Mouse (Mus musculus) monocyte, adult 5-6 weeks (primary cell): ENCODE measurements at regions not wholly inside any gene's neighbourhood (a gene's known extent, or its start where the extent isn't known, plus 50 kb on each side); places are given as distances from the start of the nearest gene placed in this dataset.
A peak's percentile ranks its signal among the peaks of the same experiment; 100 is the strongest.

Source experiments
- ATAC-seq: fragments of 153-309, 156-312 bp; replicated peaks from 2 replicates; pipeline ENCODE4 v1.8.0; 2017; ENCODE audit warnings: mild to moderate bottlenecking; ENCODE audit not compliant: low TSS enrichment, insufficient number of reproducible peaks, severe bottlenecking, poor library complexity, low FRiP score

- ATAC-seq: no peak
These were observed 131.4 kb downstream of the Bcl2l11 start for GRCm38 (mm10) chr2:128257262-128257661.

- ATAC-seq: no peak
These were observed 138.0 kb downstream of the Bcl2l11 start for GRCm38 (mm10) chr2:128263880-128264279.

GRCm38 (mm10) chr2:128265014-128265990 lies 139.5 kb downstream of the Bcl2l11 start:
- ATAC-seq: no peak

DNA sequence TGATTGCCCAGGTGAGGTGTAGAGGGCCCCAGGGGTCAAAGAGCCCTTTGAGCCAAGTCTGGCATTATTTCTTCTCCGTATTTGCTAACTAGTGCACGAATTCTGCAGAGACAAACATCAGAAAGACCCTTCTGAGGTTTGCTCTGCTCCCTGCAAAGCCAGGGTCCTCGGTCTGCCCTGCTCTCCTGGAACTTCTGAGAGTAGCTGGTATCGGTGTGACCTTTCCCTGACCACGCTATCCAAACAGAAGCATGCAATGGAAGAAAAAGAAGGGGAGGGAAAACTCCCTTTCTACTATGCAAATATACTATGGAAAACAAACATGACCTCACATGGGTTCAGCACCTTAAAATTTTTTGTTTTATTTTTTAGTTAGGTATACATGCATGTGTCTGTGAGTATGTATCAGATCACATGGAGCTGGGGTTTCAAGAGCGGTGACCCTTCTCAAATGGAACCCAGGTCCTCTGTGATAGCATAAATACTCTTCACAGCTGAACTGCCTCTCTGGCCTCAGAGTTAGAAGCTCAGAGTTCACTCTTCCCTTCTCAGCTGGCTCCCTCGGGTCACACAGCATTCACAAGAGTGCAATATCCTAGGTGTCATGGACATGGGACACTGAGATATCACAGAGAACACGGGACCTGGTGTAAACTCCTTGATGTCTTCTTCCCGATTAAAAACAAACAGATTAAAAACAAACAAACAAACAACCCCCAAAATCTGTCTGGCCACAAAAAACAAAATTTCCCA lies 144.7 kb downstream of the Bcl2l11 start:
- ATAC-seq: no peak

DNA sequence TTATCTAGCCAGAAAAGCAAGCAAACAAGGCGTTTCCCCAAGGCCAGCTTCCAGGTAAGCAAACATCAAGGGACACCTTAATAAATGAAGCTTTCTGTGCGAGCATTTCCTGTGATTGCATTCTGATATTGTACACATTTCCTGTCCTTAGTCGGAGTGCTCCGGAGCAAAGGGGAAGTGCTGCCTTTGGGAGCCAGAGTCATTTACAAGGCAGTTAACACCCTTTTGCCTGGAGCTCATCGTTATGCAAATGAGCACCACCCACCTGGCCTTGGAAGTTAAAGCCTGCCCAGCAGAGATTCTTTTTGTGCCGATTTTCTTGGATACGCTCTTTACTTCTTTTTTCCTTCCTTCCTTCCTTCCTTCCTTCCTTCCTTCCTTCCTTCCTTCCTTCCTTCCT lies 147.0 kb downstream of the Bcl2l11 start:
- no peak for ATAC-seq

DNA sequence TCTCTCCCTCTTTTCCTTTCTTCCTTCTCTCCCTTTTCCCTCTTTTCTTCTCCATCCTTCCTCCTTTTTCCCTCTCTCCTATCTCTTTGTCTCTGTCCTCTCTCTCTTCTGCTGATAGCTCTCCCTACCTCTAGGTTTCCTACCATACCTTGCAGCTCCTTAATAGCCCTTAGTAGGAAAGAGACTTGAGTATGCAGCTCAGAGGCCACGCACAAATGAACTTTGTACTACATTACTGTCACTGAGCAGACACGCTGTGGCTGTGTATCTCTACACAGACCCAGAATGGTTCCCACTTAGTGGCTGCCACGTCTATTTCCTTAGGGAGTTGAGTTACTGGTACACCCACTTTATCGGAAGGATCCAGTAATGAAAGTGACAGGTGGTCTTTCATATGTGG lies 147.5 kb downstream of the Bcl2l11 start:
- ATAC-seq: 0 out of 2 replicates have a peak, but pooled peaks have one; percentile 43

DNA sequence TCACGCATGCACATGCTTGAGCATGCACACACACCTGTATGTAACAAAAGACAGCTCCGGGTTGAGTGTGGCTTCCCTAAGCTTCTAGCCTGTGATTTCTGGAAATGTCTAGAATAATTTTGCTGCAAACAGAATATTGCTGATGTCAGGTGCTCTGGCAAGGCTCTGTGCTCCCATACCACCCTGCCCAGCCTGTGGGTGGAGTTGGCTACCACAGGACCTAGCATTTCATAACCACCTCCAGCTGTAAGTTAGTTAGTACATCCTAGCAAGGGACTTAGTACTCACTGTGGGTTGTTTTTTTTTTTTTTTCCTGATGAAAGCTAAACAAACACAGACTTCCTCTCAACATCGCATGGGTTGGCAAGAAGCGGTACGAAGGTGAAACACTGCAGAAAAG lies 150.5 kb downstream of the Bcl2l11 start:
- ATAC-seq: no peak

DNA sequence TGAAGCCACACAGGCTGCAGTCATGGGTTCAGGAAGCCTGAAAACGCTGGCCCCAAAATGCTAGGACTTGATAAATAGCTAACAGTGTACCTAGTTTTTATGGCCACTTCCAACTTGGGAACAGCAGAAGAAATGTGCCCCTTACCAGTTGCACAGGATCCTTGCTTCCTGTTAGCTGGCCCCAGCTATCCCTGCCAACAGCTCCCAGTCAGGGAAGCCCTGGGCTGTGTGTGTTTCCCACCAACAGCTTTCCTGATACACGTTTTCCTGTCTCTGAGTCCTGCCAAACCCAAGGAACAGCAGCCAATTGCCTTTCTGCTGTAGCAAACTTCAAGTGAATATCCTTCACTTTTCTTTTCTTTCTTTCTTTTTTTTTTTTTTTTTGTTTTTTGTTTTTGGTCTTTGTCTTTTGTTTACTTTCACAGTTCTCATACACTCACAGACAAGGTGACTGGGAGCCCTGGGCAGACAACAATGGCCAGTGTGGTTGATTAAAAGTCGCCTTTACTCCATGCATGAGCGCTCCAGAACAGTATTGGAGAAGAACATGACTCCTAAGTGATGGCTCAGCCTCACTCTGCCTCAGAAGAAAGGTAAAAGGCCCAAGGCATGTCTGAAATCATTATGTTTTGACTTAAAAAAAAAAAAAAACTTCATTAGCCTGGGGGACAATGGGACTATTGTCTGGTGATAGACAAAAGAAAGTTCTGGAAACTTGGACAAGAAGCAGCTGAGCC lies 151.7 kb downstream of the Bcl2l11 start:
- ATAC-seq: no peak

GRCm38 (mm10) chr2:128278124-128278432 lies 152.2 kb downstream of the Bcl2l11 start:
- ATAC-seq: no peak

DNA sequence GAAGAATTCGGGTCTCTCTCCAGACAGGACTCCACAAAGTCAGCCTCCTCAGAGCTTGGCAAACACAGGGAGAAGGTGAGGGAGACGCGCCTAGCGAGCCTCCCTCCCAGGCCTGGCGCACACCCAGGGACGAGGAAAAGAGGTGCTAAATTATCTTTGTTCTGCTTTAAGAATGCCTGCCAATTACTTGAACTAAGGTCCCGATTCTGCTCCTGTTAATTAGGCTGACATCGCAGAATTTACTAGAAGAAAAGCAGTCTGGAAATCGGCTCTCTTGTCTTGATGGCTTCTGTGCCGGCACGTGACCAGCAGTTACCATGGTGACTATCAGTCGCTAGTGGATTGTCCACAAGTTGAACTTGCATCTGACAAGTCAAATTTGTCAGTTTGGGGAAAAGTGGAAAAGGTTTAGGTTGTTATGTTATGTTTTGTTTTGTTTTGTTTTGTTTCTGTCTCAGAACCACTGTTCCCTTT lies 152.8 kb downstream of the Bcl2l11 start:
- no peak for ATAC-seq

DNA sequence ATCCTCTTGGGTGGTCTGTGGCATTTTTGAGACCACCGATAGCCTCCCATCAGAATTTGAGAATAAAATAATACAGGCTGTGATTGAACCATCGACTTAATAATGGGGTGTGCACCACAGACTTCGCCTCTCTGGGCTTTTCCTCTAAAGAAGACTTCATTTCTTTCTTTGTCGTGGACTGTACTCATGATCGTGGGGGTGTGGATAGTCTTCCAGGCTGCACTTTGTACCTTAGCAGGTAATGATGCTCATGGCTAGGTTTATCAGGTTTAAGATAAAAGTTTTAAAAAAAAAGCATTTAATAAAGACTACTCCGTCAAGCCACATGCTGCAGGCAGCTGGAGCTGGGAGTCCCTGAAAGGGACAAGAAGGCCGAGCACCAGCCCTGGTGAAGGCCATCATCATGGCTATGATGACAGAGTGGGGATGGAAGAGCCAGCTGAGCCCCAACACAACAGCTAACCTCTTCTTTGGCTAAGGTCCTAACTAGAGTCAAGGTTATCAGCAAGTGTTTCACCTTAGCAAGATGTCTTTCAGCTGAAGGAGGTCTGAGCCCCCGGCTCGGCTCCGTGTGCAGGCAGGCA lies 153.4 kb downstream of the Bcl2l11 start:
- no peak for ATAC-seq

DNA sequence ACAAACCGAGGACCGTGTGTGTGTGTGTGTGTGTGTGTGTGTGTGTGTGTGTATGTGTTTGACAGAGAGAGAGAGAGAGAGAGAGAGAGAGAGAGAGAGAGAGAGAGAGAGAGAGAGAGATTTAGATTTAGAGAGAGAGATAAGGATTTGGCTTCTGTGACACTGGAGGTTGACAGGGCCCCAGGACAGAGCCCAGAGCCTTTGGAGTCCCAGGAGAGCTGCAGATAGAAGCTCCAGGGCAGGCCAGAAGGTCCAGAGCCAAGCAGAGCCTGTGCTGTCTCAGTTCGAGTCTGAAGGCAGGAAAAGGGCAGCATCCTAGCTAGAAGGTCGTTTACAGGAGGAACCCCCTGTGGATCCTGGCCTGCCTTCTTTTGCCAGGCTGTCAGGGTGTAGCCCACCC lies 156.8 kb downstream of the Bcl2l11 start:
- no peak for ATAC-seq

DNA sequence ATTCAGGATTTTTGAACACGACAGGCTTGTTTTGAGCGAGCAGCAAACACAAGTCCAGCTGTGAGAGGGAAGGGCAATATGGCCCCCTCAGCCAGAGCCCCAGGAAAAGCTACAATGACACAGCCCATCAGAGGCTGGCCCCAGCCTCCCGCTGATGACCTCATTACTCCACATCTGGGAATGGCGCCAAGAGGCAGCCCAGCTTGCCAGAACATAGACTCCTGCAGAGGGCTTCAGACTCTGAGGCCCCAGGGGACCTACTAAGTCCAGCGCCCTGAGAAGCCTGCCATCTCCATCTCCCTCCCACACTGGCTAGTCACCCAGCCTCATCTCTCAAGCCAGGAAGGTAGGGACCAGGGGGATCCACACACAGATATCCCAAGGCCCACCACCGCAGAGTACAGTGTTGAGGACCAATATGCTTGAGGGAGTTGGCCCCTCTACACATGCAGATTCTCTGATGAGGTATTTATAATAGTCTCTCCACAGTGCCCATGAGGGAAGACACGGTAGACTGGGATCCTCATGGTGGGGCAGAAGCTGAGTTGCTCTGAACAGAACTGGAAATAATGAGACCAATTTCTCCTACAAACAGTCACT lies 159.1 kb downstream of the Bcl2l11 start:
- no peak for ATAC-seq

DNA sequence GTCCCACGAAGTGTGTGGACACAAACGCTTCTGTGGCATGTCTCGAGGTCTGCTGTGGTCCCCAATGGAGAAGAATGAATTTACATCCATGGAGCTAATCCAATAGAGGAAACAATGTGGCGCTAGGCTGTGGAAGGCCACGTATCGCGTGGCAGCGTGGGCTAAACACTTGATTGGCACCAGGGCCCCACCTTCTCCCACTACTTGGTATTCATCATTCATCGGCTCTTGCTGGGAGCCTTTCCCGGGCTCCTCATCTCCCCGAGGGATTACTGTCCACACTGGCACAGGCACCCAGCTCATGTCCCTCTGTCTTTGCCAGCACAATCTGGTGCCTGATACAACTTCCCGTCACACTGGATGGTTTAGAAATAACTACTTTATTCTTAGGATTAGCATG lies 159.6 kb downstream of the Bcl2l11 start:
- no peak for ATAC-seq

DNA sequence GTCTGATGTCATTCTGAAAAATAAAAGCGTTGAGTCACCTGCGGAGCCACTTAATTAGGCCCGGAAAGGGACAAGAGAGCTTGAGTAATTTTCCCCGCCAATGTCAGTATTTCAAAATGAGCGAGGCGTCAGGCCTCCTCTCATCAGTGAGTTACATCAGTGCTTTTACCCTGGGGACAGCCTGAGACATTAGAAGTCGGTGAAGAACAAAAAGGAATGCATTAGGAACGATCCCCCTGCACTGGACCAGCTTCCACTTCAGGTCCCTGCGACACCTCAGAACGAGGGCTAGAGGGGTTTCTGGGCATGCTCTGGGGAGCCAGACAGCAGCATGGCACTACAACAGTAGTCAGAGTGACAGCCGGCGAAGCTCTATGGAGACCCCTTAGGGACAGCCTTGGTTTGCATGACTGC lies 162.3 kb downstream of the Bcl2l11 start:
- ATAC-seq: no peak

GRCm38 (mm10) chr2:128290609-128291008 lies 164.8 kb downstream of the Bcl2l11 start:
- ATAC-seq: no peak

DNA sequence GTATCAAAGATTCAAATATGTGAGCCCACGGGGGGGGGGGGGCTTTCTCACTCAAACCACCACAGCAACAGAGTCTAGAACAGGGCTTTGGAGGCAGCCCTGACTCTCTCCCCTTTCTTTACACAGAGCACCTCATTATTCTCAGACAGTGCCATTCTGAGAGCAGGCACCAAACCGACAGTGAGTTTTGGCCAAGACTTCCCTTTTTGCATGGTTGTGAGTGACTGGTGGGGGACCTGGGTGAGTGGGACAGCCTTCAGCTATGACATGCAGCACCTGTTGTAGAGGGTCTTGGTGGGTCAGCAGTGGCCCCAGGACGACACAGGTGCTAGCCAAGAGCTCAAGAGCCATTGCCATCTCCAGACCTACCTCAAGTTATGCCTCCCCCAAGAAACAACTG lies 168.8 kb downstream of the Bcl2l11 start:
- ATAC-seq: peak; percentile 22; the same call in 1 of the 2 replicates

DNA sequence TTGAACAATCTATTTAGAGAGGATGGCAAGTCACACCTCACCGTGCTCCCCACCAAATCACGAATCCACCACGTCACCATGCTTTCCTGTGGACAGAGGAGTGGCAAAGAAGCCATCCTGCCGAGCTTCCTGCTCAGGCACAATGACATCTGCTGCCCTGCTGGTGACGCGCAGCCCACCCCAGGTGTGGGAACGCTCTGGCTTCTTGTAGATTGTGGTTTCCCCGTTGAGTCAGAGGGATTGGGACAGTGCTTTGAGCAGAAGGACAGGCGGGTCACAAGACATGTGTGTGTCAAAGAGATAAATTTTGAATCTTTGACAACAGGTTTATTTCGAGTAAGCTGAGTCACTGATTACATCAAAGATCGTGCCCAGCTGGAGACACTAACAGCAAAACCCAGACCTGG lies 169.2 kb downstream of the Bcl2l11 start:
- ATAC-seq: peak; percentile 83
